8 mouse cellular contexts compared by ENCODE assay signal in genomic region chr8:54508814-54509213, GRCm38 (mm10). TPM values are rescaled to one million over a fixed set of nuclear protein-coding genes. Genes with fewer than 3 reads are reported as not detected.
DNase-seq lines count a peak whose midpoint lies in the region; ATAC-seq and TF ChIP-seq lines count a peak whose summit lies in the region.

No protein-coding gene starts in this region.

- H3K4me1 ChIP-seq in lung, embryonic 14.5 days (ENCODE audit: insufficient read depth): no peaks in the 10 kb centered on the region
- peaks cover 8% of the 10 kb centered on the region; the same call in 1 of the 2 replicates for H3K4me1 ChIP-seq in forebrain, embryonic 16.5 days (replicated peaks; ENCODE audit: control insufficient read depth, insufficient read depth, low read length)
- peaks cover 38% of the 10 kb centered on the region for H3K4me1 ChIP-seq in liver, embryonic 13.5 days (replicated peaks)

- 4% methylated on average over 9 of the region's 11 CpGs for WGBS in lung, embryonic 14.5 days
- WGBS in forebrain, embryonic 16.5 days: 5% methylated on average over 7 of the region's 11 CpGs
- WGBS in liver, embryonic 13.5 days (ENCODE audit: insufficient replicate concordance): 4% methylated on average over 11 of the region's 11 CpGs

- no peaks in the 10 kb centered on the region for H3K27me3 ChIP-seq in lung, embryonic 14.5 days (ENCODE audit: insufficient read depth, low read length)
- H3K27me3 ChIP-seq in forebrain, embryonic 16.5 days (replicated peaks; ENCODE audit: control insufficient read depth, insufficient read depth, low read length): no peaks in the 10 kb centered on the region
- H3K27me3 ChIP-seq in liver, embryonic 13.5 days: no peaks in the 10 kb centered on the region
- H3K27me3 ChIP-seq in splenic B cell, adult 2 months (ENCODE audit: control insufficient read depth, insufficient read depth, low read length, poor library complexity, severe bottlenecking): no peaks in the 10 kb centered on the region

- peak overlapping the region; percentile 58 for H3K4me2 ChIP-seq in lung, embryonic 14.5 days
- peak overlapping the region; percentile 69 for H3K4me2 ChIP-seq in forebrain, embryonic 16.5 days (ENCODE audit: low read length)
- peak overlapping the region; percentile 57 for H3K4me2 ChIP-seq in liver, embryonic 13.5 days

- H3K4me3 ChIP-seq in lung, embryonic 14.5 days (ENCODE audit: low read depth, low read length): no peak overlapping the region
- peak overlapping the region; percentile 45 for H3K4me3 ChIP-seq in forebrain, embryonic 16.5 days (replicated peaks; ENCODE audit: low read length)
- H3K4me3 ChIP-seq in liver, embryonic 13.5 days (replicated peaks): peak overlapping the region; percentile 26

- TF ChIP-seq CTCF in lung, embryonic 14.5 days (IDR thresholded peaks at IDR 0.05; ENCODE audit: low read depth): no peak

- no peak for DNase-seq in lung, embryonic 14.5 days
- DNase-seq in lung, adult 18-20 months: no peak
- DNase-seq in liver, embryonic 13.5 days: no peak
- peak; percentile 41 for DNase-seq in splenic B cell, adult 2 months (ENCODE audit: low read depth, low spot score)
- no peak for DNase-seq in T-cell, adult 2 months (ENCODE audit: low spot score)
- DNase-seq in gastrocnemius, postnatal 25 days: no peak
- no peak for DNase-seq in spleen, adult 12 weeks (ENCODE audit: low spot score)

- no peak overlapping the region for H3K9ac ChIP-seq in lung, embryonic 14.5 days
- H3K9ac ChIP-seq in forebrain, embryonic 16.5 days (replicated peaks; ENCODE audit: low read depth, low read length): peak overlapping the region; percentile 18; the same call in 1 of the 2 replicates
- no peak overlapping the region for H3K9ac ChIP-seq in liver, embryonic 13.5 days

- H3K27ac ChIP-seq in lung, embryonic 14.5 days (ENCODE audit: low read depth): no peak overlapping the region
- no peak overlapping the region for H3K27ac ChIP-seq in forebrain, embryonic 16.5 days (ENCODE audit: low read length)
- H3K27ac ChIP-seq in liver, embryonic 13.5 days: no peak overlapping the region

- H3K36me3 ChIP-seq in lung, embryonic 14.5 days (ENCODE audit: insufficient read depth): no peaks in the 10 kb centered on the region
- H3K36me3 ChIP-seq in forebrain, embryonic 16.5 days (ENCODE audit: control insufficient read depth, insufficient read depth): no peaks in the 10 kb centered on the region
- no peaks in the 10 kb centered on the region for H3K36me3 ChIP-seq in liver, embryonic 13.5 days
- no peaks in the 10 kb centered on the region for H3K36me3 ChIP-seq in splenic B cell, adult 2 months (ENCODE audit: control insufficient read depth, insufficient read depth, low read length, poor library complexity, severe bottlenecking)

- no peaks in the 10 kb centered on the region for H3K9me3 ChIP-seq in lung, embryonic 14.5 days (ENCODE audit: low read depth, low read length)
- no peaks in the 10 kb centered on the region for H3K9me3 ChIP-seq in forebrain, embryonic 16.5 days (ENCODE audit: control insufficient read depth, low read length)
- H3K9me3 ChIP-seq in liver, embryonic 13.5 days (replicated peaks): no peaks in the 10 kb centered on the region

- peak; percentile 9; the same call in 1 of the 2 replicates for ATAC-seq in lung, embryonic 14.5 days (ENCODE audit: insufficient read depth)
- peak; percentile 68 for ATAC-seq in forebrain, embryonic 16.5 days
- peak; percentile 6; the same call in 1 of the 2 replicates for ATAC-seq in liver, embryonic 13.5 days (ENCODE audit: low read depth)

RNA-seq across cellular contexts. Expression of gene Asb5, which starts 20.6 kb away (rescaled TPM):
- polyA plus RNA-seq in lung, embryonic 14.5 days (2014; fragmentation: Nextera tagmentation; extraction: Ambion mirVana): 6.0 and 7.7 TPM in 2 replicates
- 4.0 and 6.3 TPM in 2 replicates for polyA plus RNA-seq in forebrain, embryonic 16.5 days (2015; fragmentation: Nextera tagmentation; extraction: Ambion mirVana)
- polyA plus RNA-seq in liver, embryonic 13.5 days (2015; fragmentation: Nextera tagmentation; extraction: Ambion mirVana): 1.1 and 1.4 TPM in 2 replicates
- total RNA-seq in gastrocnemius, postnatal 25 days (2021): 100 to 1,000 TPM; 122 to 163 TPM

RNA-seq across cellular contexts. Expression of gene Spcs3, which starts 21.0 kb away (rescaled TPM):
- 87.8 and 92.9 TPM in 2 replicates for polyA plus RNA-seq in lung, embryonic 14.5 days (2014; fragmentation: Nextera tagmentation; extraction: Ambion mirVana)
- 62.5 and 71.8 TPM in 2 replicates for polyA plus RNA-seq in forebrain, embryonic 16.5 days (2015; fragmentation: Nextera tagmentation; extraction: Ambion mirVana)
- polyA plus RNA-seq in liver, embryonic 13.5 days (2015; fragmentation: Nextera tagmentation; extraction: Ambion mirVana): 71.9 and 96.4 TPM in 2 replicates
- total RNA-seq in gastrocnemius, postnatal 25 days (2021): 10 to 100 TPM; 20.4 to 21.4 TPM

Comparison
In these comparisons a context has a peak if more than half of its experiments do, and no peak if none do; other contexts are left out.
1. ATAC-seq: peak in every context shown above with its lines; median percentile 68 in forebrain, embryonic 16.5 days; 9 in lung, embryonic 14.5 days; 6 in liver, embryonic 13.5 days.